Mouse (Mus musculus) cortical plate, adult 2 months (tissue): Measurements from ENCODE around the gene Rilpl1. TPM values are rescaled to one million over a fixed set of nuclear protein-coding genes. Genes with fewer than 3 reads are reported as not detected.

Experiments
- H3K27ac ChIP-seq: fragments of 200-500 bp; 2 replicates; pipeline ENCODE4 v1.5.1; 2012; ENCODE audit warnings: low read length, control low read depth, inconsistent platforms; ENCODE audit not compliant: insufficient read depth
- H3K4me1 ChIP-seq: fragments of 200-500 bp; 2 replicates; pipeline ENCODE4 v1.6.1; 2011; ENCODE audit warnings: low read length; ENCODE audit not compliant: control insufficient read depth, insufficient read depth
- H3K4me3 ChIP-seq: fragments of 200-500 bp; 2 replicates; pipeline ENCODE4 v1.5.1; 2011; ENCODE audit warnings: mild to moderate bottlenecking, low read length, control low read depth; ENCODE audit not compliant: insufficient read depth
- CTCF ChIP-seq: fragments of 200-500 bp; IDR thresholded peaks from 2 replicates; pipeline ENCODE4 v1.5.1; 2011; ENCODE audit warnings: mild to moderate bottlenecking, control low read depth, low read length; ENCODE audit not compliant: insufficient read depth; ENCODE audit errors: extremely low read depth
- POLR2A ChIP-seq: fragments of 200-500 bp; IDR thresholded peaks from 2 replicates; pipeline ENCODE4 v1.6.1; 2011; ENCODE audit warnings: mild to moderate bottlenecking, low read length, control low read depth; ENCODE audit not compliant: insufficient read depth; ENCODE audit errors: extremely low read depth
- polyA plus RNA-seq: library from polyadenylated mRNA; depleted of rRNA; stranded (reverse); fragments of >200 nt; gene quantifications from 2 replicates; pipeline ENCODE4 v1.2.3, GENCODE M21; 2012

Gene Rilpl1
- polyA plus RNA-seq, 1 experiment, result 56.5 TPM

DNA sequence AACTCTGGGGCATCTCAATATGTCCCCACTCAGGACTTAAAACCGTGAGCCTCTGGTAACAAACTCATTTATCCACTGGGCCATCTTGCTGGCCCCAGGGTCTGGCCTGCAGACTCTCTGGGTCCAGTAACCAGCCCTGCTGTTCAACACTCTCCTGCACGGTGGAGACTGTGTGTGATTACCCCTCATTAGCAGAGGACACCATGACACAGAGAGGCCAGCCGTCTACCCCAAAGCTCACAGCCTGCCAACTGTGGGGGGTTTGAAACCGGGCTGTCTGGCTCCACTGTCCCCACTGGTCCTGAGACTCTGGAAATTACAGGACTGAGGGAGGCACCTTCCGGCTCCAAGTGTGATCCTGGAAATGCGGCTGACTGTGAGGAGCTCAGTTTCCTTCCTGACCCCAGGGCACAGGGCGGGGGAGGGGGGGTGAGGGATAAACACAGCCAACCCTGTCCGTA is 2.0 kb downstream of the Rilpl1 start:
- peaks cover 4% of the 10 kb centered on the region; the same call in 1 of the 2 replicates for H3K4me1 ChIP-seq
- peak overlapping the region; percentile 31 for H3K27ac ChIP-seq
- no peak for TF ChIP-seq POLR2A
- no peak for TF ChIP-seq CTCF
- peak overlapping the region; percentile 92 for H3K4me3 ChIP-seq

DNA sequence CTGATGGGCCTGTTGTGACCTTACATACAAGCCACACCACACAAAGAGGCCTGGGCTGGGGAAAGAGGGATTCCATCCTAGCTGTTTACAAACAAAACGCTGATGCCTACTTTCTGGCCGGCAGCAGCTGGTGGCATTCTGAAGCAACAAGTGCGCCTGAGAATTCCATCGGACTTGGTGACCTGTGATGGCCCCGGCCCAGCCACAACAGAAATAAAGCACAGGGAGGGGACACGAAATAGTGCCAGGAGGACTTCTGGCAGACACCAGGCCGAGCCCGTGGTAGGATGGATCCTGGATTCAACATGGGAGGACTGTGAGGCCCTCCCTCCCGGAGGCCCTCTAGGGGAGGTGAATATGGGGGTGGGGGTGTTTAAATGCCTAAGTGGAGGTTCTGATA is 2.4 kb downstream of the Rilpl1 start:
- Histone ChIP-seq H3K27ac (peak overlapping the region; percentile 31), H3K4me1 (peaks cover 4% of the 10 kb centered on the region; the same call in 1 of the 2 replicates), H3K4me3 (peak overlapping the region; percentile 92)
- TF ChIP-seq POLR2A, result no peak
- TF ChIP-seq CTCF, result no peak

DNA sequence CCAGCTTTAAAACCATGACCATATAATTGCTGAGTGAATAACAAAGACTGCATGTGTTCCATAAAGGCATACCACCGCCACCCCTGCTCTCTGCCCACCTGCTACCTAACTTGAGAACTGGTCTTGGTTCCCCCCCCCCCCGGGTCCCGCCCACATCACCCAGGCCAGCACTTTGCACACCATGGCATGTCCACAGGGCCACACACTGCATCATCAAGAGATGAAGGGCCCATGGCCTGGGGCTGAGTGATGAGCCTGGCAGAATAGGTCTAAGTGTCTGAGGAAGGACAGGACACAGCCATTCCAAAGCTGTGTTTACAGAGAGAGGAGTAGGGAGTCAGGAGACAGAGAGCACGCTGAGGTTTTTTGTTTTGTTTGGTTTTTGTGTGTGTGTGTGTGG is 2.8 kb downstream of the Rilpl1 start:
- Histone ChIP-seq H3K4me1 (peaks cover 4% of the 10 kb centered on the region; the same call in 1 of the 2 replicates), H3K27ac (peak overlapping the region; percentile 31; the same call in 1 of the 2 replicates), H3K4me3 (peak overlapping the region; percentile 92)
- TF ChIP-seq POLR2A, result no peak
- TF ChIP-seq CTCF, result no peak

DNA sequence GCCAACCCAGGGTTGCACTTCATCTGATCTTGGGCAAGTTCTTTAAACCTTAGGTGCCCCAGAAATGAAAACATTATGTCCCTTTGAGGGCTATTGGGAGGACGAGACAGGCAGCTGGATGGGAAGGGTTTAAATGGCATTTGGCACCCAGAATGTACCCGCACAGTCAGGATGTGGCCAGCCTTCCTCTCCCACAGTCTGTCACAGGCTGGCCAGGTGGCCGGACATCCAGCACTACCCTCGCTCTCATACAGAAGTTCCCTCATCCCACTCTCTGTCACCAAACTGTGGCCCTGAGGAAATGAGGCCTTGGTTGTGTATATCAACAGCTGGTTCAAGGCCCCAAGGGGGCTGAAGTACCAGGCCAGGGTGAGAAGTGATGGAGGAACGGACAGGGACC is 6.2 kb downstream of the Rilpl1 start:
- Histone ChIP-seq H3K4me3 (no peak overlapping the region), H3K4me1 (peaks cover 2% of the 10 kb centered on the region; the same call in 1 of the 2 replicates), H3K27ac (0 out of 2 replicates have a peak overlapping the region, but pooled peaks have one; percentile 33)
- TF ChIP-seq CTCF (no peak), POLR2A (no peak)

DNA sequence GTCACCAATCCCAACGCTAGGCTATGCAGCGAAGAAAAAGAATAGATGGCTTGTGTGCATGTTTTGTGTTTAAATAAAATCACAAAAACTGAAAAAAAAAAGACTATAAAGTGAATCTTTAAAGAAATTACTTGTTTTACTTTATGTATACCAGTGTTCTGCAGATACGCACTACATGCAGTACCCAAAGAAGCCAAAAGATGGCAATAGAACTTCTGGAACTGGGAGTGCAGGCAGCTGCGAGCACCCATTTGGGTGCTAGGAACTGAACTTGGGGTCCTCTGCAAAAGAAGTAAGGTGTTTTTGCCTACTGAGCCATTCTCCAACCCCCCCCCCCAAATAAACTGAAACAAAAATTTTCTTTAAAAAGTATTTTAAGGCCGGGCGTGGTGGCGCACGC is 8.2 kb downstream of the Rilpl1 start:
- H3K4me3 ChIP-seq, result no peak overlapping the region
- H3K4me1 ChIP-seq, result peaks cover 2% of the 10 kb centered on the region; the same call in 1 of the 2 replicates
- H3K27ac ChIP-seq, result no peak overlapping the region
- TF ChIP-seq POLR2A (no peak), CTCF (0 out of 2 replicates have a peak, but pooled peaks have one; percentile 8)

DNA sequence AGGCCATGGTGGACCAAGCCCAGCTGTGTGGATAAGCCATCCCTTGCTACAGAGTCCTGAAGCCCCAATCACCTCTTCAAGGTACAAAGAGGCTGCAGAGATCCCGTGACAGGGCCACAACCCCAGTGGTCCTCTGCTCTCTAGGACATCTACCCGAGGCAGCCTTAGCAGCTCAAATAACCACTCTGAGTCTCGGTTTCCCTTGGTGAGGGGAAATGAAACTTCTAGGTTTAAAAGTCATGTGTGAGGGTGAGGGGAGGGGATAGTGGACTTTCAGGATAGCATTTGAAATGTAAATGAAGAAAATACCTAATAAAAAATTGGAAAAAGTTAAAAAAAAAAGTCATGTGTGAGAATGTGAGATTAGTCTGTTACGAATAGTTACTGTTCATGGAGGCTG is 9.6 kb downstream of the Rilpl1 start:
- Histone ChIP-seq H3K4me1 (peaks cover 2% of the 10 kb centered on the region; the same call in 1 of the 2 replicates), H3K27ac (no peak overlapping the region)
- TF ChIP-seq CTCF, result no peak
- no peak for TF ChIP-seq POLR2A

DNA sequence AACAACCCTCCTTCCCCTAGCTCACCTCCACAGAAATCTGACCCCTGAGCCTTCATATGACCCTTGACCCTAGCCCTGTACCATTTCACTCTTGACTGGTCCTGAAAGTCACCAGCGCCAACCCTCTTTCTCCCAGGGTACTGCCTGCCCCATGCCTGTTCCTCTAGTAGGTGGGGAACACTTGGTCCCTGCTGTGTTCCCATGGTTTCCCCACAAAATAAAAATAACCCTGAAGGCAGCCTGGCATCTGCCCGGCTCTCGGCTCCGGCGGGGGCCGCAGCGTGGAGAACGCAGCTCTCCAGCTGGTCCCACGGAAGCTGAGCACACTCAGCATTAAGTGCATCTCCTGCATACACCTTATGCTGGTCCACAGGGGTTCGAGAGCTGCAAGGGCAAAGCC is 12.5 kb downstream of the Rilpl1 start:
- H3K4me3 ChIP-seq, result no peak overlapping the region
- peaks cover 4% of the 10 kb centered on the region for H3K4me1 ChIP-seq
- TF ChIP-seq CTCF, result peak; percentile 29; the same call in 1 of the 2 replicates
- no peak for TF ChIP-seq POLR2A
- H3K27ac ChIP-seq, result peak overlapping the region; percentile 78

More for the DNA sequence above, 9.6 kb downstream of the Rilpl1 start:
- no peak overlapping the region for H3K4me3 ChIP-seq

DNA sequence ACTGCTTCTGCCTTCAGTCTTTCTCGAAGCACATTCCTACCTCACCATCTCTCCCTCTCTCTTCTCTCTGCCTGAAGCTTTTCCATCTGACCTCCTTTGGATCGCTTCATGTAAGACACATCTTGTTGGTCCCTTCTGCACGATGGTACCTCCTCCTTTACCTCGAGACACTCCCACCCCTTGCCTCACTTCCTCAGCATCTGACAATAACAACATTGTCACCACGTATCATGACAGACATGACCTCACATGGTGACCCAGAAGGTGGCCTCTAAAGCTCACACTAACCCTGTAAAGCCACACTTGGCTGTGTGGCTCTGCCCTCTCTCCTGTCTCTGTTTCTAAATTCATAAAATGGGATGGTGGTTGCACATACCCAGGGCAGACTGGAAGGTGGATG is 15.4 kb downstream of the Rilpl1 start:
- Histone ChIP-seq H3K4me1 (peaks cover 4% of the 10 kb centered on the region), H3K4me3 (no peak overlapping the region), H3K27ac (0 out of 2 replicates have a peak overlapping the region, but pooled peaks have one; percentile 0)
- TF ChIP-seq CTCF, result no peak

DNA sequence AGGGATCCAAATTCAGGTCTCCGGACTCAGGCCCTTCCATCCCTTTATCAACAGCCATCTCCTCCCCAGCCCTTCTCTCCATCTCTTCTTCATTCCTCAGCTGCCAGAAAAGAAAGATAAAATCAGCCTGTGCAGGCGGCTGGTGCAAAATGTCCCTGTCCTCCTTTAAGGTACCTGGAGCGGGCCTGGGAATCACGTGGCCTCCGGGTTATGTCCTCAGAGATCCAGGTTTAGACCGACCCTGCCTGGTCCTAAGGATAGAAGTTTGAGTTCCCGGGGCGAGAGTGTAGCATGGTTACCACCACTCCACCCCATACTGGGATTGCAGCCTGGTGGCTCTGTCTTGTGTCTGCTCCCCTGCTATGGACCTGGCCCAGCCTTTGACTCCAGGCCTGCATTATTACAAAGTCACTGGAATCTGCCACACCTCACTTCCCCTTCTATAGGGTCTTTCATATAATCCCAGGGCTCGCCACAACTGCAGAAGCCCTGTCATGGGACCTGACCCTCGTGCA is 20.6 kb downstream of the Rilpl1 start:
- H3K4me3 ChIP-seq, result no peak overlapping the region
- H3K27ac ChIP-seq, result no peak overlapping the region
- no peak for TF ChIP-seq POLR2A
- no peak for TF ChIP-seq CTCF
- H3K4me1 ChIP-seq, result no peaks in the 10 kb centered on the region; the same call in none of the 2 replicates

DNA sequence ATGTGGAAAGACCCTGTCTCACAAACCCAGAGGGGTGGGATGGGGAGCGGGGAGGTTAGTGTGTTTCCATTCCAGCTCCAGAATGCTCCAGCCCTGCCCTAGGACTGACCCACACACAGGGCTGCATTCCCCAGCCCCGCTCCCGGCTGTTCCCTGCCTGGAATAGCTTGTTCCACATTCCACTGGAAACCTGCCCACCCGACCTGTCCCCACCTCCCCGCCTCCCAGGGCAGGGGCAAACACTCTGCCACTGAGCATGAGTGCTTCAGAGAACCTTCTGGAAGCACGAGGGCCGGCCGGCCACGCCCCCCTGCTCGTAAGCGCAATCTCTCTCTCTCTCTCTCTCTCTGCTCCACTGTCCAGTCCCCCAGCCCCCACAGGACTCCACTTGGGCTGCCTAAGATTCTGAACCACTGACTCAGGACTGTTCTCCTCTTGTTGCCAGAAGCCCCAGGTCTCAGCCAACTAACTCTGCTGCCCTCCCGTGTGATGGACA is 21.4 kb downstream of the Rilpl1 start:
- Histone ChIP-seq H3K4me3 (no peak overlapping the region), H3K27ac (no peak overlapping the region), H3K4me1 (no peaks in the 10 kb centered on the region)
- no peak for TF ChIP-seq POLR2A
- TF ChIP-seq CTCF, result no peak
